Mouse (Mus musculus): ENCODE measurements at regions not wholly inside any gene's neighbourhood (a gene's known extent, or its start where the extent isn't known, plus 50 kb on each side); places are given as distances from the start of the nearest gene placed in this dataset.
"Not testable (repeated sequence)": the region's sequence is repeated elsewhere in the genome, so short reads cannot be mapped to it uniquely, and the experiment has no call there.

- DNase-seq, result no peak
These were observed 62.5 kb downstream of the Rad51ap2 start for GRCm38 (mm10) chr12:11518379-11518778.

- DNase-seq, result no peak
These were observed 107.0 kb downstream of the Rad51ap2 start for GRCm38 (mm10) chr12:11562891-11563290.

GRCm38 (mm10) chr12:11570160-11570559 lies 114.3 kb downstream of the Rad51ap2 start:
- no peak for DNase-seq

- DNase-seq, result no peak
These were observed 148.1 kb downstream of the Rad51ap2 start for GRCm38 (mm10) chr12:11603946-11604345.

- peak; percentile 28 for DNase-seq
These were observed 152.9 kb downstream of the Rad51ap2 start for GRCm38 (mm10) chr12:11608733-11609132.

- DNase-seq, result no peak
These were observed 155.8 kb downstream of the Rad51ap2 start for GRCm38 (mm10) chr12:11611656-11612055.

GRCm38 (mm10) chr12:11615237-11615636 lies 159.4 kb downstream of the Rad51ap2 start:
- DNase-seq, result no peak

GRCm38 (mm10) chr12:11623561-11623960 lies 167.7 kb downstream of the Rad51ap2 start:
- DNase-seq, result no peak

- no peak for DNase-seq
These were observed 174.3 kb downstream of the Rad51ap2 start for GRCm38 (mm10) chr12:11630178-11630577.

GRCm38 (mm10) chr12:11631790-11632189 lies 175.9 kb downstream of the Rad51ap2 start:
- DNase-seq, result no peak

GRCm38 (mm10) chr12:11673281-11673680 lies 217.4 kb downstream of the Rad51ap2 start:
- DNase-seq, result no peak

- DNase-seq, result no peak
These were observed 238.9 kb downstream of the Rad51ap2 start for GRCm38 (mm10) chr12:11694797-11695196.

- no peak for DNase-seq
These were observed 253.2 kb downstream of the Rad51ap2 start for GRCm38 (mm10) chr12:11708879-11709602.

- DNase-seq, result no peak
These were observed 261.8 kb downstream of the Rad51ap2 start for GRCm38 (mm10) chr12:11717633-11718032.

GRCm38 (mm10) chr12:11751471-11751870 lies 295.6 kb downstream of the Rad51ap2 start:
- no peak for DNase-seq

- DNase-seq, result no peak
These were observed 298.5 kb downstream of the Rad51ap2 start for GRCm38 (mm10) chr12:11754184-11754907.

- DNase-seq, result no peak
These were observed 346.4 kb downstream of the Rad51ap2 start for GRCm38 (mm10) chr12:11802326-11802725.

- no peak for DNase-seq
These were observed 347.3 kb downstream of the Rad51ap2 start for GRCm38 (mm10) chr12:11803162-11803561.

GRCm38 (mm10) chr12:11829701-11830100 lies 373.8 kb downstream of the Rad51ap2 start:
- no peak for DNase-seq

GRCm38 (mm10) chr12:11831292-11831691 lies 375.4 kb downstream of the Rad51ap2 start:
- DNase-seq, result no peak

GRCm38 (mm10) chr12:11837819-11838472 lies 382.1 kb downstream of the Rad51ap2 start:
- no peak for DNase-seq

- DNase-seq, result no peak
These were observed 395.2 kb downstream of the Rad51ap2 start for GRCm38 (mm10) chr12:11851034-11851433.

- DNase-seq, result not testable (repeated sequence)
These were observed 380.1 kb upstream of the Fam49a start for GRCm38 (mm10) chr12:11881809-11882208.

- no peak for DNase-seq
These were observed 374.6 kb upstream of the Fam49a start for GRCm38 (mm10) chr12:11887291-11887690.

Data from cerebellum, adult 9-11 months (tissue).